Mouse (Mus musculus): ENCODE results near the gene Gm45711. TPM values are rescaled to one million over a fixed set of nuclear protein-coding genes. Genes with fewer than 3 reads are reported as not detected.
"Not testable (repeated sequence)": the region's sequence is repeated elsewhere in the genome, so short reads cannot be mapped to it uniquely, and the experiment has no call there.

The Gm45711 gene
- total RNA-seq (2015): not detected in 2 replicates
- not detected in 2 replicates for total RNA-seq (2017)

GRCm38 (mm10) chr8:104309441-104310155, at the start of gene Gm45711, which contains the start of gene Cmtm1:
TSS of gene Gm45711 (minus strand) at chr8:104310081.
TSS of gene Cmtm1 (minus strand) at chr8:104310145.
- ATAC-seq (replicated peaks; ENCODE audit: poor library complexity): not testable (repeated sequence)

DNA sequence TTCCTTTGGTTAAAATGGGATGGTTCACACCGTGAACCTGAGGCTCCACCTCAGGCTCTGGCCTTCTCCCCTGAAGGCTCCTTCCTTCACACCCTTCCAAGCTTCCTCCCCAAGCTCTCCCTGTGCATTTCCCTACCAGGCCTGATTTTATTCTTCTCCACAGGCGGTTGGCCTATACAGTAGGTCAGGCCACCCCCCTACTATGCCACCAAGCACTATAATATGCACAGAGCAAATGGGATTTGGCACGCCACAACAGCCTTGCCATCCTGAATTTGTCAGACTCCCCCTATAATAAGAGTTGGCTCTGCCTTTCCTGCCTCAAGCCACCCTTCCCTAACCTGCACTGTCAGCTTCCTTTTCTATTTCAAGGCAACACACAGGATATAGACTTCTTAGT, 48.8 kb upstream of the Gm45711 start:
- no peak for ATAC-seq (replicated peaks; ENCODE audit: poor library complexity)

DNA sequence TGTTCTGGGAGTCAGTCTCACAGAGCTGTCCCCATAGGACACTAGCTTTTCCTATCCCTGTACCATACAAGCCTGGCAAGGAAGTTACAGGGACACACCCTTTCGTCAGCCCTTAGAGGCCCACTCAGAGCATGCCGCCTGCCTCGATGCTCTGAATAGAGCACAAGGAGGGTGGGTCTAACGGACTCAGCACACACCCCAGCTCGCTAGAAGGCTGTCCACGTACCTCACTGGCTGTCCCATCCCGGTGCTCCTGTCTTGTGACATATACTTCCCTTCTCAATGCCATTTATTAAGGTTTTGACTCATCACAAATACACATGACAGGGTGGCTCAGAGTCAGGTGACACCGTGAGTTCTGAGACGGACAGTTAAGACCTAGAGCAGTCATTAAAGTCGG, 44.6 kb upstream of the Gm45711 start:
- no peak for ATAC-seq (replicated peaks; ENCODE audit: poor library complexity)

GRCm38 (mm10) chr8:104353186-104353585, 43.3 kb upstream of the Gm45711 start:
- ATAC-seq (replicated peaks; ENCODE audit: poor library complexity): peak; percentile 76

DNA sequence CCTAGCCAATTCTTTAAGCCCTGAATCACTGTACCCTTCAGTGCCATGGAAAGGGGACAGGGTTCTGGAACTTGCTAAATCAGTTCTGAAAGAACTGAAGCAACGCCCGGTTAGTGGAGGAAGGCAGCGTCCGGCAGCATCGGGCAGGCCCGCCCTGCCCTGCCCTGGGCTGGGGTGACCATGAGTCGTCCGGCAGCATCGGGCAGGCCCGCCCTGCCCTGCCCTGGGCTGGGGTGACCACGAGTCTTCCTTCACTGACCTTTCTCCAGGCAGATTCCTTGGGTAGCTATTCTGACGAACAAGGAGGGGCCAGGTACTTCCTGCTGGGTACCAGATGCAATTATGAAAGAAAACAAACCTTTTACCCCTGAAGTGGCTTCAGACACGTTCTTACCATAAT, 40.2 kb upstream of the Gm45711 start:
- ATAC-seq (replicated peaks; ENCODE audit: poor library complexity): no peak

- ATAC-seq (replicated peaks; ENCODE audit: poor library complexity): no peak
Observed at GRCm38 (mm10) chr8:104348971-104349370, 39.1 kb upstream of the Gm45711 start.

- ATAC-seq (replicated peaks; ENCODE audit: poor library complexity): no peak
Observed at GRCm38 (mm10) chr8:104346706-104347105, 36.8 kb upstream of the Gm45711 start.

DNA sequence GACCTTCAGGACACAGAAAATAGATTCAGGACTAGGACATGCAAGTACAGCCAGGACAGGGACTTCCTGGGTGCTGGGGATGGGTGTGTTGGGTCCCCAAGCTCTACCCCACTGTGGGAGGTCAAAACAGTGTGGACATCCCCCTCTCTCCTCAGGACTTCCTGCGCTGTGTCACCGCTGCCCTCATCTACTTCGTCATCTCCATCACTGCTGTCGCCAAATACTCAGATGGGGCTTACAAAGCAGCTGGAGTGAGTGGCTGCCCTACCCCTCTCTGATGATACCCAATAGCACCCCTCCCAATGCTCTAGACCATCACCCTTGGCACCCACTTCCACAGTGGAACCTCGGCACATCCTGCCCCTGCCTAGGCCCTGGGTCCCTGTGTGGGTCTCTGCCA, 34.7 kb upstream of the Gm45711 start:
- no peak for ATAC-seq (replicated peaks; ENCODE audit: poor library complexity)

DNA sequence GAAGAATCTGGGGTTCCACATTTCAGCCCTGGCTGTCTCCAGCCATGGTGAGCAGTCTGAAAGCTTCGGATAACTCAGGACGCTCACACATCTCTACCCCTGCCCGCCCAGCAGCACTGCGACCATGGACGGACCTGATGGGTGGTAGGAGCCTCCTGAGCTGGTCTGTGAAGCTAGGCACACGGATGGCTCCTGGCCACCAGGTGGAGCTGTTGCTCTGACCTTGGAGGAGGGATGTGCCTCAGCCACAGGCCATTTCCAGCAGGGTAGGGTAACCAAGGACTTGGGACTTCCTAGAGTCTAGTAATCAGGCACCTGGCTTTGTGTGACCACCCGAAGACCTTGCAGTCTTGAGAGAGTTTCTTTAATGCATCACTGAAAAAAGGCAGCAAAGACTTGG, 34.1 kb upstream of the Gm45711 start:
- ATAC-seq (replicated peaks; ENCODE audit: poor library complexity): peak; percentile 57

- ATAC-seq (replicated peaks; ENCODE audit: poor library complexity): no peak
Observed at GRCm38 (mm10) chr8:104342426-104342825, 32.5 kb upstream of the Gm45711 start.

- no peak for ATAC-seq (replicated peaks; ENCODE audit: poor library complexity)
Observed at GRCm38 (mm10) chr8:104341678-104342077, 31.8 kb upstream of the Gm45711 start.

- ATAC-seq (replicated peaks; ENCODE audit: poor library complexity): peak; percentile 26
Observed at GRCm38 (mm10) chr8:104341106-104341561, 31.3 kb upstream of the Gm45711 start.

- peak; percentile 51 for ATAC-seq (replicated peaks; ENCODE audit: poor library complexity)
Observed at GRCm38 (mm10) chr8:104340233-104341105, 30.6 kb upstream of the Gm45711 start.

- ATAC-seq (replicated peaks; ENCODE audit: poor library complexity): no peak
Observed at GRCm38 (mm10) chr8:104339983-104340232, 30.0 kb upstream of the Gm45711 start.

DNA sequence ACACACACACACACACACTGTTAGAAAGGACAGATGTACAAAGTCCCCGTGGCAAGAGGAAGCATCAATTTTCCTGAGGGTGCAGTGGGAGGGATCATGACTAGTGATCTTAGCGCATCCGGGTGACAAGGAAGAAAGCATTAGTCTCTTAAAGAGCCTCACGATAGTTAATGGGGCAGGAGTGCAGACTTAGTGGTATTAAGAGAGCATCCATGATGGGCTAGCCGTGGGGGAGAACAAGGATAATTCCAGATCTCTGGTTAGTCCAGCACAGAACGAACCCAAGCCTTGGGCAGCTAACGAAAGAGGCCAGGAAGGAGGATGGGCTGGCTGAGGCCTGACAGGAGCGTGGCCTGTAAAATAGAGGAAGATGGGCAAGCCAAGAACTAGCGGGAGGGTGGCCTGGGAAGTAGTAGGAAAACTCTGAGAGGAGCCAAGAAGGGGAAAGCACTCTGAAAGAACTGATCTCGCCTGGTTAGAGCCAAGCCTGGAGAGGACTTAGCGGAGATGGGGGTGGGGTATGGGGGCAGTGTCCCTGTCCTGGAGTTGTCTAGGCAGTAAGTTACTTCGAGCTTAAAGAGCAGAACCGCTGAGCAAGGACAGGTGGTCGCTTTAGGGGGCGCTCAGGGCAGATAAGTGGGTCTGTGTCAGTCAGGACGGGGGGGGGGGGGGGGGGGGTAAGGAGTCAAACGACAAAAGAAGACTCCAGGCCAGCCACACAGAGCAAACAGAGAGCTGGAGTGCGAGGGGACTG, 29.5 kb upstream of the Gm45711 start, which contains the start of gene Cmtm3:
TSS of gene Cmtm3 (plus strand) at position 182 of the 754 bp plus-strand sequence.
- ATAC-seq (replicated peaks; ENCODE audit: poor library complexity): no peak

DNA sequence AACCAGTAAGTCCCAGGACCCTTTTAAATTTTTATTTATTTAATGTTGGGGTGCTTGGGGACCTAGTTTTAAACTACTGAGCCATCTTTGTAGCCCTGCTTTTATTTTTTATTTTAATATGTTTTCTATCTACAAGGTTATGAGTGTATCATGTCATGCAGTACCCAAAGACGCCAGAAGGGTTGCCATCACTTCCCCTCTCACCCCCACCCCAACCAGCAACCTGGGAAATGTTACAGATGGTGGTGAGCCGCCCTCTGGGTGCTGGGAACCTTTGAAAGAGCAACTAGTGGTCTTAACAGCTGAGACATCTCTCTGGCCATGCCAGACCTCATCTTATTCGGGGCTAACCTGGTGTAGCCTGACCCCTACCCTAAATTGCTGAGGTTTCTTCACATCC, 28.0 kb upstream of the Gm45711 start:
- no peak for ATAC-seq (replicated peaks; ENCODE audit: poor library complexity)

DNA sequence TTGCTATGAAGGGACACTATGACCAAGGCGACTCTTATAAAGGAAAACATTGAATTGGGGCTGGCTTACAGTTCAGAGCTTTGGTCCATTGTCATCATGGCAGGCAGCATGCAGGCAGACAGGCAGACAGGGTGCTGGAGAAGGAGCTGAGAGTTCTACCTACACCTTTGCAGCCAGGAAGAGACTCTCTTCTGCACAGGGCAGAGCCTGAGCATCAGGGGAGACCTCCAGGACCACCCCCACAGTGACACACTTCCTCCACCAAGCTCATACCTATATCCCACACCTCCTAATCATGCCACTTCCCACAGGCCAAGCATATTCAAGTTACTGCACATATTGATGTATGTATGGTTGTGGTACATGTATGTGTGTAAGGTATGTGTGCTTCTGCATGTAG, 26.9 kb upstream of the Gm45711 start:
- ATAC-seq (replicated peaks; ENCODE audit: poor library complexity): no peak

GRCm38 (mm10) chr8:104334196-104334595, 24.3 kb upstream of the Gm45711 start:
- no peak for ATAC-seq (replicated peaks; ENCODE audit: poor library complexity)

GRCm38 (mm10) chr8:104333786-104334185, 23.9 kb upstream of the Gm45711 start:
- ATAC-seq (replicated peaks; ENCODE audit: poor library complexity): peak; percentile 66

DNA sequence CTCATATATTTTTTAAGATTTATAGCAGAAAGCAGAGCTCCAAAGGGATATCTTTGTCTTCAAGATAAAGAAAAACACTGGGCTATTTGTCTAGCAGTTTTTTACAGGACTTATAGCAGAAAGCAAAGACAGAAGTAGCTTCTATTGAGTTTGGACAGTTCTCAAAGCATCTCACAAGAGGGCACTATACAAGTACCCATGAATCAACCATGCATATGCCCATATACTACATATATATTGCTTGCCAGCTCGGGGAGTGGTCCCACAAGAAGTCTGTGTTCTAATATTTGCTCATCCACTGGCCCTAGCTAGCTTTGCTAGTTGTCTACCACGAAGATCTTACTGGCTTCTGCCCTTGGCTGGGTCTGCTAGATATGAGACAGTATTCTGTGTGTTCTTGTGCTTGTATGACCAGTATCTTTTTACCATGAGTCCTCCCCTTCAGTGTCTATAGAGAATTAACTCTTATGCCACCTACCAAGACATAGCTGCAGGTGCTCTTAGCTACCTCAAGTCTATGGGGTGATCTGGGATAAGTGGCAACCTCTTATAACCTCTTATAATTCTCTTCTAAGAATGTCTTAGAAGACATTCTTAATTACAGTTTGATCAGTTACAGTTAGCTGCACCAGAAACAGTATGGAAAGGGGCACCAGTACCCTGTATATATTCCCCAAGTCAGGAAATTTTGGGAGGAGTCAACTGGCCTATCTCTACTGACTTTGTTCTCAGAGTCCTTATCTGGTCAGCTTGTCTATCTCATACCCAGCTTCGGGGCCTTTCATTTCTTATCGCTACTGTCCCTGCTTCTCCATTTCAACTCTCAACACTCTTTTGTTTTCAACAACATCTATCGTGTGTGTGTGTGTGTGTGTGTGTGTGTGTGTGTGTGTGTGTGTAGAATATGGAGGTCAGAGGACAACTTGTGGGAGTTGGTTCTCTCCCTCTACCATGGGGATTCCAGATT, 23.1 kb upstream of the Gm45711 start:
- peak; percentile 53 for ATAC-seq (replicated peaks; ENCODE audit: poor library complexity)

Data from megakaryocyte progenitor cell, adult 5-6 weeks (primary cell).